Mouse (Mus musculus): Measurements from ENCODE around the gene Gm3512. TPM values are rescaled to one million over a fixed set of nuclear protein-coding genes. Genes with fewer than 3 reads are reported as not detected.
"Not testable (repeated sequence)": the region's sequence is repeated elsewhere in the genome, so short reads cannot be mapped to it uniquely, and the experiment has no call there.

The Gm3512 gene
- 1 to 10 TPM; 1.4 to 1.6 TPM for total RNA-seq (2021)
- long read RNA-seq, experiment 1, partial matches to known transcripts = 1 of 2 reads
- long read RNA-seq, experiment 1, other reads (novel, unspliced or antisense) = 1 of 2 reads
- long read RNA-seq, experiment 2, partial matches to known transcripts = 1 of 2 reads
- long read RNA-seq, experiment 2, other reads (novel, unspliced or antisense) = 1 of 2 reads

DNA sequence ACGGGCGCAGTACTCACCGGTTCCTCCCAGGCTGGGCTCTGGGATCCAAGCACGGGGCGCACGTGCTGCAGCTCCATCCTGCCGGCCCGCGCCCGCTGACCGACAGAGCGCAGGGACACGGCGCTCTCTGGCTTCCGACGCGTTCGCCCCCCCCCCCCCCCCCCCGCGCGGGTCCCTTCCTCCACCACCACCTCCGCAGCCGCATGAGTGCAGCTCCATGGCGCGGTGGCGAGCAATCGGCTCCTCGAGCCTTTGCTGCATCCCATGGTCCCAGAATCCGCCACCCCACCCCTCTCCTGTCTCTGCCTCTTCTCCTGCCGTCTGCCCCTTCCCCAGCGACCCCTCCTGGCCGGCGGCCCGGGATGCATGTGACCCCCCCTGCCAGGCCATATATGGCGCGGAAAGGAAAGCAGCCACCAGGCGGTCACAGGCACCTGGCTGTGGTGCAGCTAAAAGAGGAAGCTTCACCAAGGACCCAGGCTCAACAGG lies at the start of gene Gm3512:
TSS of gene Gm3512 (minus strand) at position 51 of the 489 bp plus-strand sequence.
- DNase-seq (ENCODE audit: extremely low spot score in 1 of 2, low spot score in 2 of 2) = peak; percentile 7 to 10
- intact Hi-C loops (cut with DNase I); H3K27ac ChIP-seq; H3K4me3 ChIP-seq: not testable (repeated sequence)

DNA sequence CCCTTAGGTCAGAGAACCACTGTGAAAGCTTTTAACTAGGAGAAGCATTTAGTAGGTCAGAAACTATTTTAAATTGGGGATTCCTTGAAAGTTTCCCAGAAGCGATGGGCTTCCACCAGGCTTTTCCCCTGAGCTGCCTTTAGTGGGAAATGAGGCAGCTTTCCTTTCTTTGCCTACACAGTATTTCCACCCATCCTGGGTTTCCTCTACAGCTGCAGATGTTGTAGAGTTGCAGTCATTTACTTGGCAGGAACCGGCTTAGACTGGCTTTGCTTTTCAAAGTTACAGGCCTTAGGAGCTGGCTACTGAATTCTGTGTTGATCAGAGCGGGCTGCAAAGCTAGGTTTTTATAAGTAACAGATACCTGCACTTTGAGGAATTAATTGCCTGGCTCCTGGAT lies 25.7 kb upstream of the Gm3512 start:
- H3K4me3 ChIP-seq; intact Hi-C loops (cut with DNase I); H3K27ac ChIP-seq: not testable (repeated sequence)
- DNase-seq (ENCODE audit: extremely low spot score in 1 of 2, low spot score in 2 of 2) = peak; percentile 6 to 10

DNA sequence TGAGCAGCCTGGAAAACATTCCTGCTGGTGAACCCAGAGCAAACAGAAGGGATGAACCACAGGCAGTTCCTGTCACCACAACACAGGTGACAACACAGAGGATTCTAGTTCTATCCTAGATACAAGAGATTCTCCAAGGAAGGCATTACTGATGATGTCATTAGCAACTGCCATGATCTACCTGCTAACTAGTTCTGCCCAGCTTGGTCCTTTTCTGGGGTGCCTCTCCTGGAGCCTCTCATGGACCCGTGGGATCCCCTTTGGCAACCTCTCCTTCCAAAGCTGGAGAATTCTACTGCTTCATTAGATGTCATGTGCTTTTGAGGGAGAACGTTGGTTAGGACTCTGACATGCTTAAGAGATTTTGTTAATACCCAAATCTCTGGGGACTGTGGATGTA lies 20.1 kb upstream of the Gm3512 start, which contains the start of gene Gm16434:
TSS of gene Gm16434 (minus strand) at position 101 of the 400 bp plus-strand sequence.
- DNase-seq (ENCODE audit: extremely low spot score in 1 of 2, low spot score in 2 of 2); intact Hi-C loops (cut with DNase I); H3K4me3 ChIP-seq; H3K27ac ChIP-seq: not testable (repeated sequence)

DNA sequence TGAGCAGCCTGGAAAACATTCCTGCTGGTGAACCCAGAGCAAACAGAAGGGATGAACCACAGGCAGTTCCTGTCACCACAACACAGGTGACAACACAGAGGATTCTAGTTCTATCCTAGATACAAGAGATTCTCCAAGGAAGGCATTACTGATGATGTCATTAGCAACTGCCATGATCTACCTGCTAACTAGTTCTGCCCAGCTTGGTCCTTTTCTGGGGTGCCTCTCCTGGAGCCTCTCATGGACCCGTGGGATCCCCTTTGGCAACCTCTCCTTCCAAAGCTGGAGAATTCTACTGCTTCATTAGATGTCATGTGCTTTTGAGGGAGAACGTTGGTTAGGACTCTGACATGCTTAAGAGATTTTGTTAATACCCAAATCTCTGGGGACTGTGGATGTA lies 49.0 kb downstream of the Gm3512 start, which contains the start of gene Gm6676:
TSS of gene Gm6676 (minus strand) at position 101 of the 400 bp plus-strand sequence.
- DNase-seq (ENCODE audit: extremely low spot score in 1 of 2, low spot score in 2 of 2); H3K27ac ChIP-seq; H3K4me3 ChIP-seq; intact Hi-C loops (cut with DNase I): not testable (repeated sequence)

DNA sequence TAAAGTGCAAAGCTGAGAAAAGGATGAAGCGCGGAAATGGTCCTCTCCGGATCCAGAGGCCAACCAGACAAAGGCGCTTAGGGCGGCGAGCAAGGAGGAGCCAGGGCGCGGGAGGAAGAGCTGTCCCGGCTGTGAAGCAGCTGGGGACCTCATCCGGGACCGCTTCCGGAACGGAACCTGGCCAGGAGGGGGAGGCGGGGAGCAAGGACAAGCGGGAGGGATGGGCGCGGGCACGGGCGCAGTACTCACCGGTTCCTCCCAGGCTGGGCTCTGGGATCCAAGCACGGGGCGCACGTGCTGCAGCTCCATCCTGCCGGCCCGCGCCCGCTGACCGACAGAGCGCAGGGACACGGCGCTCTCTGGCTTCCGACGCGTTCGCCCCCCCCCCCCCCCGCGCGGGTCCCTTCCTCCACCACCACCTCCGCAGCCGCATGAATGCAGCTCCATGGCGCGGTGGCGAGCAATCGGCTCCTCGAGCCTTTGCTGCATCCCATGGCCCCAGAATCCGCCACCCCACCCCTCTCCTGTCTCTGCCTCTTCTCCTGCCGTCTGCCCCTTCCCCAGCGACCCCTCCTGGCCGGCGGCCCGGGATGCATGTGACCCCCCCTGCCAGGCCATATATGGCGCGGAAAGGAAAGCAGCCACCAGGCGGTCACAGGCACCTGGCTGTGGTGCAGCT lies 69.1 kb downstream of the Gm3512 start:
- DNase-seq (ENCODE audit: extremely low spot score in 1 of 2, low spot score in 2 of 2) = peak; percentile 8 to 12
- H3K27ac ChIP-seq; H3K4me3 ChIP-seq; intact Hi-C loops (cut with DNase I): not testable (repeated sequence)

Other genes with a start within 250 kb of the Gm3512 start
- not detected for gene Gm6356, start 200.7 kb downstream of the Gm3512 start, total RNA-seq (2021)
- gene Gm10406, start 147.1 kb downstream of the Gm3512 start, total RNA-seq (2021) = under 1 TPM; 0.51 to 0.72 TPM
- gene Gm3685, start 129.6 kb downstream of the Gm3512 start, total RNA-seq (2021) = not detected
- gene Gm3696, start 73.9 kb downstream of the Gm3512 start, total RNA-seq (2021) = 1 to 10 TPM; 1.9 to 3.4 TPM
- not detected for gene Gm6676, start 49.1 kb downstream of the Gm3512 start, total RNA-seq (2021)
- not detected for gene Gm16434, start 20.0 kb upstream of the Gm3512 start, total RNA-seq (2021)
- not detected for gene Gm3727, start 90.2 kb upstream of the Gm3512 start, total RNA-seq (2021)
- under 1 TPM; 0.56 to 0.57 TPM for gene Gm3739, start 140.5 kb upstream of the Gm3512 start, total RNA-seq (2021)
- not detected for gene Gm5797, start 157.9 kb upstream of the Gm3512 start, total RNA-seq (2021)
- gene Gm8374, start 190.6 kb upstream of the Gm3512 start, total RNA-seq (2021) = not detected

Data from left cerebral cortex, adult 2 months (tissue).